Mouse (Mus musculus): Measurements from ENCODE around the gene Utp20. TPM values are rescaled to one million over a fixed set of nuclear protein-coding genes. Genes with fewer than 3 reads are reported as not detected.

The Utp20 gene
- total RNA-seq, 4 experiments from 2014 or later = 10.3 to 17.2 (median 11.7) TPM

GRCm38 (mm10) chr10:88716986-88717755, 109.4 kb downstream of the Utp20 start:
- no peak for DNase-seq (ENCODE audit: low spot score in 2 of 2)

- no peak for DNase-seq (ENCODE audit: low spot score in 2 of 2)
Measured at GRCm38 (mm10) chr10:88715621-88716020, 111.0 kb downstream of the Utp20 start.

DNA sequence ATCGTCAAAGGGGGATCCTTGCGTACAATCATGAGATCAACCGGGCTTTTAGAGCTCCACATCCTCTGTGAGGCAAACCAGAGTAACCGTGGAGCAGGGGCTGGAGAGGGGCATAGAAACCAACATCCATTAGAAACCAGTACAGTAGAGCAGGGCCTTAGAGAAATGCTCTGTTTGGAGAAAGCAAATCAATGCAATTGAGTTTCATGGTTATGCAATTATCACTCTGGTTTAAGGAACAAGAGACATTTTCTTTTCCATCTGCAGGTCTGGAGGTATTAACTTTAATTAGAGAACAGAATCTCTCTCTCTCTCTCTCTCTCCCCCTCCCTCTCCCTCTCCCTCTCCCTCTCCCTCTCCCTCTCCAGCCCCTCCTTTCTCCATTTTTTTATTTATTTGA, 111.9 kb downstream of the Utp20 start:
- DNase-seq (ENCODE audit: low spot score in 2 of 2) = no peak

DNA sequence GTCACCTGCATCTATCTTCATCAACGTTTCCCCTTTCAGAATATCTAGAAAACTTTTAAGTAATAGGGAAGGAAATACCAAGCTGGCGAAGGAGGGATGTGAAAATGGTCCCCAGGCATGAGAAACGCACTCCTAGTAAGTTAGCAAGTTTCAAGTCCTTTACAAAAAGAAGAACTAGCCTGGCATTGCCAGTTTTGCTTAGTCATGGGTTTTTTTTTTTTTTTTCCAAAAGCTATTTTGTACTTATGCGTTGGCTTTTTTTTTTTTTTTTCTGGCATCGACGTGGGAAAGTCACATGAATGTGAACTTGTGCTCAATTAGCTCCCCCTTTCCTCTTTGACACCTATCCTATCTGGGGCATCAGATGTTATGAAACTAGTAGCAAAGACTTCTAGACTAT, 114.2 kb downstream of the Utp20 start:
- no peak for DNase-seq (ENCODE audit: low spot score in 2 of 2)

DNA sequence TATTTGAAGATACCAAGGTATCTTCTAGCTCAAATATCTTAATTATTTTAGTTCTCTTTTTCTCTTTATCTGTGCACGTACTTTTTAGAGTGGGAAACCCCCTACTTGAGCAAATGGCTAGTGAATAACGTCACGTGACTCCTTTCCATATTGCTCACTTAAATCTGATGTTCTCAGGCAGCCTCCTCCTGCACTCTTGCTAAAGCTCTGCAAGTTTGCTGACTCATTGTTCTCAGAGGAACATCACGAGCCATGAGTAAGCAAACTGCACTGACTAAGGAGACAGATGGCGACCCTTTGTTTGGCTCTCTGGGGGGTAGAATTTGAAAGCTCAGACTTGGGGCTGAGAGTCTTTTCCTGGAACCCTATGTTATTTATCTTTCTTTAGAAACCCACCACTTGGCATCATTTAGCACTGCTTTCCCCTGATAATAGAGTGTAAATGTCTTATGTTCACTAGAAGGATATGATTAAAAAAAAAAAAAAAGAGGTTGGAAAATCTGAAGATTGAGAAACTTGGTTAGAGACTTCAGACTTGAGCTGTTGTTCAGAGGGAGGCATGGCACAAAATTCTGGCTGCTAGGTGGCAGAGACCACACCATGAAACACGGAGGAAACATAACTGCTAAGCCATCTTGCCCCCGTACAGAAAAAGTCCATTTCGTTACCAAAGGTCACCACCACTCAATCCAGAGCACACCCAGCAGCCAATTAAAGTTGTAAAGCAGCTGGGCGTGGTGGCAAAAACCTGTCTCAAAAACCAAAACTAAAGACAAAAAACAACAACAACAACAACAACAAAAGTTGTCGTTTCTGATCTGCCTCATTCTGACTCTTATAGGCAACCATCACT, 117.7 kb downstream of the Utp20 start:
- no peak for DNase-seq (ENCODE audit: low spot score in 2 of 2)

- no peak for DNase-seq (ENCODE audit: low spot score in 2 of 2)
Measured at GRCm38 (mm10) chr10:88700938-88701337, 125.7 kb downstream of the Utp20 start.

Other genes starting within 250 kb of the Utp20 start
- gene Mybpc1, start 221.7 kb downstream of the Utp20 start, total RNA-seq (2022) = 100 to 1,000 TPM; 812 to 945 (median 865) TPM
- gene Spic, start 141.8 kb downstream of the Utp20 start, total RNA-seq (2022) = not detected
- gene Arl1, start 95.9 kb downstream of the Utp20 start, total RNA-seq (2022) = 100 to 1,000 TPM in 1 of 4 experiments, 10 to 100 TPM in 3; 90.0 to 100 (median 98.2) TPM
- not detected for gene Slc5a8, start 59.2 kb upstream of the Utp20 start, total RNA-seq (2022)